Mouse (Mus musculus): ENCODE measurements around the gene Ntn4.
A peak's percentile ranks its signal among the peaks of the same experiment; 100 is the strongest.

Gene Ntn4

GRCm38 (mm10) chr10:93641821-93642746 lies 1.6 kb downstream of the Ntn4 start:
- peak; percentile 15 for DNase-seq

DNA sequence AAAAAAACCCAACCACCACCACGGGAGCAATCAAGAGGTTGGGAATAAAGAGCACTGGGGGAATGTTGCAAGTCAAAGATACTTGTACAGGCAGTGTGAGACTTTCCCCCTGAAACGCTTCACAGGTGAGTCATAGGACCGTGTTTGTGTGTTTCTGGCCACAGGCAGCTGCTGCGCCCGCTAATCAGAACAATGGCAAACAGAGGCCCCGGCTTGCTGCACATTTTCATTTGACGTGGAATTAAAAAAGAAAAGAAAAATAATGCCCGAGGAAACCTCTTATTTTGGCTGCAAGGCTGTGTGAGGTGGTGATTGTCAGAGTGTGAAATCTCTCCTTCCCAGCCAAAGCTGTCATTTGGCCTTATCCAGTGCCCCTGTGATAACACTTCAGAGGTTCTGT lies 2.4 kb downstream of the Ntn4 start:
- DNase-seq, result no peak

DNA sequence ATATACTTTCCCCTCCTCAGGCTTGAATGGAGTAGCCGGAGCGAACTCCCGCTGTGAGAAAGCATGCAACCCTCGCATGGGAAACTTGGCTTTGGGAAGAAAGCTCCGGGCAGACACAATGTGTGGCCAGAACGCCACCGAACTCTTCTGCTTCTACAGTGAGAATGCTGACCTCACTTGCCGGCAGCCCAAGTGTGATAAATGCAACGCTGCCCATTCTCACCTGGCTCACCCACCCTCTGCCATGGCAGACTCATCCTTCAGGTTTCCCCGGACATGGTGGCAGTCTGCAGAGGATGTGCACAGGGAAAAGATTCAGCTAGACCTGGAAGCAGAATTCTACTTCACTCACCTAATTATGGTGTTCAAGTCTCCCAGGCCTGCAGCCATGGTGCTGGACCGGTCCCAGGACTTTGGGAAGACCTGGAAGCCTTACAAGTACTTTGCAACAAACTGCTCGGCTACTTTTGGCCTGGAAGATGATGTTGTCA lies 4.0 kb downstream of the Ntn4 start:
- no peak for DNase-seq

GRCm38 (mm10) chr10:93647655-93648561 lies 7.4 kb downstream of the Ntn4 start:
- no peak for DNase-seq

- DNase-seq, result no peak
These were observed 8.2 kb downstream of the Ntn4 start for GRCm38 (mm10) chr10:93648598-93649102.

GRCm38 (mm10) chr10:93649127-93649526 lies 8.6 kb downstream of the Ntn4 start:
- peak; percentile 20 for DNase-seq

GRCm38 (mm10) chr10:93649600-93649999 lies 9.1 kb downstream of the Ntn4 start:
- DNase-seq, result no peak

DNA sequence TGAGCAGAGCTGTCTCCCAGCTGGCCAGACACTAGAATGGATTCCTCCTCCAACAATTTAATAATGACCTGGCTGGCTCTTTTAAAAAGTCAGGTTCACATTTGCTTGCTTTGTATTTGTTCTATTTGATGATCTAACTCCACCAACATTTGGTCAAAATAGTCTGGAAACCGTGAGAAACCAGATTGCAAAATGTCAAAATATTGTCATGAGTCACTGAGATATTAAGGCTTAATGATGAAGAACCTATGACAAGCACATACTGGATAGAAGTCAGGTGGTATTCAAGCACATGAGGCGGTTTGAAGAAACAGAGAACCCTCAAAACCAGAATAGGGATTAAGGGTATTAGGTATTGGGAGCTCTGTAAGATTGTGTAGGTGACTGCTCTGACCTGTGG lies 12.8 kb downstream of the Ntn4 start:
- no peak for DNase-seq

- DNase-seq, result no peak
These were observed 14.9 kb downstream of the Ntn4 start for GRCm38 (mm10) chr10:93655428-93655827.

DNA sequence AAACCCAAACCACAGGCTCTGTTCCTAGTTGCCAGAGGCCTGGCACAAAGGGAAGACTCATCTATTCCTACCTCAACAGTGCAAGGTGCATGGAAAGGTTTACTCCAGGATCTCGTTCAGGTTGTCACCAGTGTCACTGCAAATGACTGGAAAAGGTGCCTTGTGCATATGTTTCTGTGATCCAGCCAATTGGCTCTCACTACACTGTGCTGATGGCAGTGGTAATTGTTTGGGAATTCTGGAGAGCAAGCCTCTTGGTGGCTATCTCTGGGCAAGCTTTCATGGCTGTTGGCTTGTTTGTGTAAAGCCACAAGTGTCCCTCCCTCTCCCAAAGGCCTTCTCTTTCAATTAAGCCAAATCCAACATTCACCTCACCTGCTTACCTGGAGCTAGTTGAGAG lies 19.3 kb downstream of the Ntn4 start:
- DNase-seq, result no peak

DNA sequence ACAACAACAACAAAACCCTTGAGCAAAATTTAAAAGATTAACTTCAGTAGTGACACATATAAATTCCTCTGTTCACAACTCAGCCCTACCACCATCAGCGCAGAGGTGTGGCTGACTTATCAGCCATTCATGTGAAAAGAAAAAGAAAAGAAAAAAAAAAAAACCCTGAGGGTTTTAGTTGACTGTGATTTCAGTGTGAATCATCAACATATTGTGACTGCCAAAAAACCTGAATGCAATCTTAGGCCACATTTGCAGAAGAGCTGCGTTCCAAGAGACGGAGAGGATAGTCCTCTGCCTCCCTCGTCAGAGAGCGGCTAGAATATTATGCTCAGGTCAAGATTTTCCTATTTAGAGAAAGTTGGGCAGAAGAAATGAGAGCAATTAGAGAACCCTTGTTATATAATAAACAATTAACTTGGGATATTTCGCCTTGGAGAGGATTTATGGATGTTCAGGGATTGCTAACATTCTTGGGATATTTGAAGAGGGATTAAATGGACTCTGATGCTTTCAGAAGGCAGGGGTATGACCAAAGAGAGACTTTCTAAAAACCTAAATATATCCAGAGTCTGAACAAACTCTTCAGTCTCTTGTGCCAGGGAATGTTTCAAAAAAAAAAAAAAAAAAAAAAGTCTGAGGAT lies 21.0 kb downstream of the Ntn4 start:
- no peak for DNase-seq

GRCm38 (mm10) chr10:93662018-93662417 lies 21.5 kb downstream of the Ntn4 start:
- no peak for DNase-seq

- no peak for DNase-seq
These were observed 25.7 kb downstream of the Ntn4 start for GRCm38 (mm10) chr10:93666222-93666621.

DNA sequence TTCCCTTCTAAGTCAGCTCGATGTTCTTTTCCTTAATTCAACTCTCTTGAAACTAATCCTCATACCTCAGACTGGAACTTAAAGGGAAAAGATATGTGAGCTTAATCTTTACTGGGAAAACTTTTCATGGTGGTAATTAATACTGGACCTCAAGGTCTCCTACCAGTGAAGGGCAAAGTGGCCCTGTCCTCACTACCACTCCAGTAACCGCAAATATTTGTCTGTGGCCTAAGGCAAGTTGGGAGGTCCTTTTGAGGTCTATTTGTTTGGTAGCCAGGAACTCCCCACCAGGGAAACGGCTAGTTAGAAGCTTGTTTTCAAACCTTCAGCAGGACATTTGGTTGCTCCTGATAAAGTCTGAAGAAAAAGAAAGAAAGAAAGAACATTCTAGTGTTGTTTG lies 26.5 kb downstream of the Ntn4 start:
- DNase-seq, result no peak

GRCm38 (mm10) chr10:93672646-93673479 lies 32.4 kb downstream of the Ntn4 start:
- DNase-seq, result no peak

GRCm38 (mm10) chr10:93679191-93680007 lies 38.9 kb downstream of the Ntn4 start:
- peak; percentile 26 for DNase-seq

DNA sequence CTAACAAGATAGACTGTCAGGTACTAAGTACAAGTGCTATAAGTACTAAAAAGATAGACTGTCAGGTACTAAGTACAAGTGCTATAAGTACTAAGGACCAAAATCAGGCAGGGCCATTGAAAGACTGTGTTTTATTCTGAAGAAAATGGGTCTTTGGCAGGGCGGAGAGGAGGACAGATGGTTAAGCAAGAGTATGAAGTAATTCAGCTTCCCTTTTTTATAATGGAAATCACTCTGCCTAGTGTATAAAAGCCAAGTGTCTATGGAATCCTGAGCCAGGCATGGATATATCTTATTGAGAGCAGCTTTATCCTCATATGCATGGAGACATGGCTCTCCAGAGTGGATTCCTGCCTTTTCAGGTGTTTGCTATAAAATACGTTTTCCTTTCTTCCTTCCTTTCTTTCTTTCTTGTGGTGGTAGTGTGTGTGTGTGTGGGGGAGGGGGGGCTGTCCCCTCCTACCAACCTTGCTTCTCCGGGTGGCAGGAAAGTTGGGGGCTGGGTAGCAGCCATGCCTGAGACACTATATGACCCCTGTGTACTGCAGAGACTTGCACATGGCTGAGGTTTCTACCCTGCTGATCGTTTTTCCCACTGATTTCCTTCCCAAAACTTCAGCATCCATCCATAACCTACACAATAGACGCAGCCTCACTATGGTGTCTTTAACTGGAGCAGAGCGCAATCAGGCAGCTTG lies 40.3 kb downstream of the Ntn4 start:
- DNase-seq, result peak; percentile 31

GRCm38 (mm10) chr10:93682185-93682747 lies 41.8 kb downstream of the Ntn4 start:
- DNase-seq, result no peak

DNA sequence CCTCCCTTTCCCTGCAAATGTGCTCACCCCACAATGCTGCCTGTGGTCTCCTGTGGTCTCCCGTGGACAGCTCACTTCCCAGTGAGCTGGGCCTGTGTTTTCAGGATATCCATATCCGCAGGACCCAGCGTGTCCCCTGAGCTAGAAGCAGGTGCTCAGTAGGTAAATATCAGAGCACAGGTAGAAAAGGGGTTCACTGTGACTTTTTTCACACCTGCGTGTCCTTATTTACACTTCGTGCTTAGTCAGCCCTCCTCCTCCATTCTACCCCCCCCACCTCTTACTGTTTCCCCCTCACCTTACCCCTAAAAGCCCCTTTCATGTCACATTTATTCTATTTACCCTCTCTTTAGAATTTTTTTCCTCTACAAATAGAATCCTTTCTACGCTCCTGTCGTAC lies 42.7 kb downstream of the Ntn4 start:
- DNase-seq, result no peak

DNA sequence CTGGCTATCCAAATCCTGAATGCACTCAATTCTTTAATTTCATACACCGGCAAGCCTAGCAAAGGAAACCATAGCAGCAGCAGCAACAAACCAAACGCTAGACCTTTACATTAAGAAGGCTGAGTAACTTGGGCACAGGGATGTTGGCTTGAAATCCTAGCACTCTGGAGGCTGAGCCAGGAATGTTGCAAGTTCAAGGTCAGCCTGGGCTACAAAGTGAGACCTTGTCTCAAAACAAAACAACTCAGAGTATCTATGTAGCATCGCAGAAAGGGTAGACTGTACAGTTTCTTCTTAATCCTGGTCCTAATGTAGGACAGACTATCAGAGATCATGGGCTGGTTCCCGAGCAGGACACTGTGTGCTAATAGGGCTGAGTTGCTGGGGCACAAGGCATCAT lies 43.4 kb downstream of the Ntn4 start:
- DNase-seq, result no peak
